Mouse (Mus musculus) bone marrow, adult 2 months (tissue): ENCODE results near the gene Cwh43.

ENCODE experiments used
- CTCF ChIP-seq: fragments of 200-500 bp; IDR thresholded peaks from 2 replicates; pipeline ENCODE4 v1.5.1; 2011; ENCODE audit warnings: low read length, control low read depth; ENCODE audit not compliant: control insufficient read depth, insufficient read depth
- POLR2A ChIP-seq: fragments of 200-500 bp; IDR thresholded peaks from 2 replicates; pipeline ENCODE4 v1.6.1; 2011; ENCODE audit warnings: low read depth, mild to moderate bottlenecking, control low read depth, low read length, borderline replicate concordance; ENCODE audit not compliant: control insufficient read depth

DNA sequence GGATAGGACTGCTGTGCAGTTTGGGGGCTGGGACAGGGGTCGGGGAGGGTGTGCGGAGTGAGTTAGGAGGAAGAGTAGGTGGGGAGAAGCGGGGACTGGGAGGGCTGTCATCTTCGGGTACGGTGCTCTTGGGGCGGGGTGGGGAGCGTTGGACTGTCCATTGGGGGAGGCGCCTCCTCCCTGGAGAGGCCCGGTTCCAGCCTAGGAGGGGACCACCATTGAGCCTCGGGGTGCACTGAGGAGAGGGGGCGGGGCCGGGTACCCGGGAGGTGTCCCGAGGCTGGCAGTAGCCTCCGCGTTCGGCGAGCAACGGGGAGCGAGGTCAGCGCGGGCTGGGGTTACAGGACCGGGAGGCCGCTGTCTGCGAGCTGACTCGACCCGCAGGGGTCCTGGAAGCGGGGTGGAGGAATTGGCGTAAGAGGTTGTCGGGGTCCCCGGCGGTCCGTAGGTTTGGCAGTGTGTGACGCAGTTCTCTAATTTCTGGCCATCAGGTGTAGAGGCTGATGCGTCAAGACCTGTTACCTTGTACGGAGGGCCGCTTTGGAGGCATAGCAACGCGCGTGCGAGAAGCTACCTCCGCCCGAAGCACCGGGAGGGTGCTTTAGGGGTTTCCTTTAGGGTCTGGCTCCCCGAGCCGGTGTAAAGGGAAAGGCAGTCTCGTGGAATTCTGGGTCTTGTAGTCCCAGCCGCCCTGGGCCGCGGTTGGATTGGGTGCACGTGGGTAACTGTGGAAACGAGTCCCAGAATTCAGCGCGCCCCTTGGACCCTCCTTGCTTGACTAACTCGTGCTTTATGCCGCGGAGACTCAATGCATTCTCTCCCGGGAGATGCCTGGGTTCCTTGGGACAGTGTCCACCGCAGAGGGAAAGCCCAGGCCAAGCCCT lies 86.2 kb downstream of the Cwh43 start:
- TF ChIP-seq CTCF (no peak), POLR2A (peak; percentile 19; the same call in 1 of the 2 replicates)
